Mouse (Mus musculus) hindbrain, embryonic 13.5 days (tissue): ENCODE results near the gene Pfkp. TPM values are rescaled to one million over a fixed set of nuclear protein-coding genes. Genes with fewer than 3 reads are reported as not detected.

Experiments
- ATAC-seq: fragments of 200-750 bp; cut with Nextera tagmentation; 2 replicates; pipeline ENCODE4 v1.8.0; 2017; ENCODE audit warnings: moderate TSS enrichment; ENCODE audit not compliant: low FRiP score
- H3K27ac ChIP-seq: fragments of 300-500 bp; sonication (generic); 2 replicates; pipeline ENCODE4 v1.5.1; 2015; ENCODE audit warnings: inconsistent platforms, mild to moderate bottlenecking, moderate library complexity
- H3K27me3 ChIP-seq: fragments of 300-500 bp; sonication (generic); 2 replicates; pipeline ENCODE4 v1.6.1; 2015; ENCODE audit warnings: mild to moderate bottlenecking, inconsistent platforms
- H3K36me3 ChIP-seq: fragments of 300-500 bp; sonication (generic); 2 replicates; pipeline ENCODE4 v1.6.1; 2015; ENCODE audit warnings: mild to moderate bottlenecking, inconsistent platforms
- H3K4me1 ChIP-seq: fragments of 300-500 bp; sonication (generic); replicated peaks from 2 replicates; pipeline ENCODE4 v1.6.1; 2015; ENCODE audit warnings: inconsistent platforms
- H3K4me2 ChIP-seq: fragments of 300-500 bp; sonication (generic); 2 replicates; pipeline ENCODE4 v1.6.1; 2015; ENCODE audit warnings: inconsistent platforms, mild to moderate bottlenecking, moderate library complexity
- H3K4me3 ChIP-seq: fragments of 300-500 bp; sonication (generic); 2 replicates; pipeline ENCODE4 v1.5.1; 2015; ENCODE audit warnings: mild to moderate bottlenecking, inconsistent platforms
- H3K9ac ChIP-seq: fragments of 300-500 bp; sonication (generic); 2 replicates; pipeline ENCODE4 v1.6.1; 2015; ENCODE audit warnings: mild to moderate bottlenecking, inconsistent platforms
- H3K9me3 ChIP-seq: fragments of 300-500 bp; sonication (generic); 2 replicates; pipeline ENCODE4 v1.6.1; 2016; ENCODE audit warnings: inconsistent platforms
- WGBS: fragments of 180-500 bp; shearing (Covaris S2); methylation state at CpG from one replicate; pipeline ENCODE4 v1.1.7; 2015; 5-methylcytosine and 5-hydroxymethylcytosine counted together
- polyA plus RNA-seq: library from polyadenylated mRNA; unstranded; fragments of >200 nt; fragmentation: Nextera tagmentation; extraction: Ambion mirVana; gene quantifications from 2 replicates; pipeline ENCODE4 v1.2.1, GENCODE M21; 2015

Gene Pfkp
- polyA plus RNA-seq: 213 and 231 TPM in 2 replicates

GRCm38 (mm10) chr13:6648669-6649233 is at the start of gene Pfkp:
TSS of gene Pfkp (minus strand) at chr13:6648777.
- Histone ChIP-seq H3K4me2 (peak within 1 kb of the TSS; percentile 96), H3K27ac (peak within 1 kb of the TSS; percentile 75), H3K27me3 (0 out of 2 replicates have a peak, but pooled peaks cover 3% of the 10 kb centered on the region), H3K9me3 (no peaks in the 10 kb centered on the region), H3K4me1 (peaks cover 19% of the 10 kb centered on the region), H3K36me3 (no peaks in the 10 kb centered on the region), H3K4me3 (peak within 1 kb of the TSS; percentile 63), H3K9ac (peak within 1 kb of the TSS; percentile 79)
- peak; percentile 95 for ATAC-seq
- 2% methylated on average over 34 of the region's 34 CpGs for WGBS

GRCm38 (mm10) chr13:6690607-6691006 is 42.0 kb upstream of the Pfkp start:
- Histone ChIP-seq H3K4me1 (no peaks in the 10 kb centered on the region), H3K4me3 (no peak overlapping the region), H3K4me2 (no peak overlapping the region), H3K9ac (no peak overlapping the region), H3K27ac (no peak overlapping the region), H3K27me3 (no peaks in the 10 kb centered on the region), H3K9me3 (no peaks in the 10 kb centered on the region), H3K36me3 (no peaks in the 10 kb centered on the region)
- 0 out of 2 replicates have a peak, but pooled peaks have one; percentile 24 for ATAC-seq
- 81% methylated on average over 3 of the region's 3 CpGs for WGBS

GRCm38 (mm10) chr13:6689962-6690361 is 41.4 kb upstream of the Pfkp start:
- 0 out of 2 replicates have a peak, but pooled peaks have one; percentile 17 for ATAC-seq
- H3K36me3 ChIP-seq: no peaks in the 10 kb centered on the region

GRCm38 (mm10) chr13:6688790-6689433 is 40.3 kb upstream of the Pfkp start:
- 53% methylated on average over 7 of the region's 7 CpGs for WGBS
- no peak overlapping the region for H3K4me3 ChIP-seq
- H3K9ac ChIP-seq: no peak overlapping the region
- H3K4me2 ChIP-seq: no peak overlapping the region
- ATAC-seq: no peak
- H3K27ac ChIP-seq: no peak overlapping the region
- H3K27me3 ChIP-seq: no peaks in the 10 kb centered on the region
- no peaks in the 10 kb centered on the region for H3K36me3 ChIP-seq
- H3K9me3 ChIP-seq: no peaks in the 10 kb centered on the region
- H3K4me1 ChIP-seq: no peaks in the 10 kb centered on the region

More at GRCm38 (mm10) chr13:6689962-6690361, 41.4 kb upstream of the Pfkp start:
- Histone ChIP-seq H3K27me3 (no peaks in the 10 kb centered on the region), H3K9me3 (no peaks in the 10 kb centered on the region), H3K4me1 (no peaks in the 10 kb centered on the region), H3K9ac (no peak overlapping the region), H3K4me2 (no peak overlapping the region), H3K4me3 (no peak overlapping the region), H3K27ac (no peak overlapping the region)
- WGBS: 69% methylated on average over 4 of the region's 4 CpGs

- WGBS: 79% methylated on average over 4 of the region's 4 CpGs
- H3K27ac ChIP-seq: no peak overlapping the region
- H3K4me3 ChIP-seq: no peak overlapping the region
- ATAC-seq: no peak
- H3K36me3 ChIP-seq: no peaks in the 10 kb centered on the region
- no peaks in the 10 kb centered on the region for H3K4me1 ChIP-seq
- H3K4me2 ChIP-seq: no peak overlapping the region
- H3K27me3 ChIP-seq: no peaks in the 10 kb centered on the region
- H3K9ac ChIP-seq: no peak overlapping the region
- H3K9me3 ChIP-seq: no peaks in the 10 kb centered on the region
Measured at GRCm38 (mm10) chr13:6666887-6667286, 18.3 kb upstream of the Pfkp start.

- ATAC-seq: no peak
- Histone ChIP-seq H3K9ac (no peak overlapping the region), H3K4me1 (no peaks in the 10 kb centered on the region), H3K4me3 (no peak overlapping the region), H3K27me3 (no peaks in the 10 kb centered on the region), H3K9me3 (no peaks in the 10 kb centered on the region), H3K4me2 (no peak overlapping the region), H3K36me3 (no peaks in the 10 kb centered on the region), H3K27ac (no peak overlapping the region)
- WGBS: 93% methylated on average over 1 of the region's 1 CpGs
Measured at GRCm38 (mm10) chr13:6665506-6665905, 16.9 kb upstream of the Pfkp start.

- no peak overlapping the region for H3K27ac ChIP-seq
- H3K9me3 ChIP-seq: no peaks in the 10 kb centered on the region
- ATAC-seq: no peak
- no peaks in the 10 kb centered on the region for H3K36me3 ChIP-seq
- H3K4me1 ChIP-seq: no peaks in the 10 kb centered on the region
- H3K9ac ChIP-seq: no peak overlapping the region
- H3K4me3 ChIP-seq: no peak overlapping the region
- no peak overlapping the region for H3K4me2 ChIP-seq
- no peaks in the 10 kb centered on the region for H3K27me3 ChIP-seq
- WGBS: 51% methylated on average over 5 of the region's 5 CpGs
Measured at GRCm38 (mm10) chr13:6664216-6664615, 15.6 kb upstream of the Pfkp start.

- Histone ChIP-seq H3K4me3 (no peak overlapping the region), H3K9ac (no peak overlapping the region), H3K4me2 (no peak overlapping the region), H3K9me3 (no peaks in the 10 kb centered on the region), H3K36me3 (no peaks in the 10 kb centered on the region), H3K4me1 (no peaks in the 10 kb centered on the region), H3K27ac (no peak overlapping the region), H3K27me3 (no peaks in the 10 kb centered on the region)
- no peak for ATAC-seq
- 86% methylated on average over 6 of the region's 6 CpGs for WGBS
Measured at GRCm38 (mm10) chr13:6659314-6659713, 10.7 kb upstream of the Pfkp start.

- Histone ChIP-seq H3K27me3 (no peaks in the 10 kb centered on the region), H3K4me3 (no peak overlapping the region), H3K9me3 (no peaks in the 10 kb centered on the region), H3K27ac (no peak overlapping the region), H3K4me1 (no peaks in the 10 kb centered on the region), H3K4me2 (no peak overlapping the region), H3K9ac (no peak overlapping the region), H3K36me3 (no peaks in the 10 kb centered on the region)
- WGBS: 84% methylated on average over 2 of the region's 2 CpGs
- ATAC-seq: no peak
Measured at GRCm38 (mm10) chr13:6657300-6657699, 8.7 kb upstream of the Pfkp start.

- peaks cover 19% of the 10 kb centered on the region for H3K4me1 ChIP-seq
- no peak overlapping the region for H3K4me2 ChIP-seq
- H3K27ac ChIP-seq: no peak overlapping the region
- H3K9ac ChIP-seq: no peak overlapping the region
- H3K27me3 ChIP-seq: 0 out of 2 replicates have a peak, but pooled peaks cover 3% of the 10 kb centered on the region
- no peak for ATAC-seq
- no peak overlapping the region for H3K4me3 ChIP-seq
- no peaks in the 10 kb centered on the region for H3K36me3 ChIP-seq
- no peaks in the 10 kb centered on the region for H3K9me3 ChIP-seq
- WGBS: 71% methylated on average over 3 of the region's 3 CpGs
Measured at GRCm38 (mm10) chr13:6649542-6649941, 965 bp upstream of the Pfkp start.

- Histone ChIP-seq H3K9ac (peak overlapping the region; percentile 79), H3K4me3 (peak overlapping the region; percentile 63), H3K9me3 (no peaks in the 10 kb centered on the region), H3K27me3 (0 out of 2 replicates have a peak, but pooled peaks cover 3% of the 10 kb centered on the region), H3K4me1 (peaks cover 19% of the 10 kb centered on the region), H3K36me3 (no peaks in the 10 kb centered on the region), H3K27ac (peak overlapping the region; percentile 75), H3K4me2 (peak overlapping the region; percentile 96)
- under 1% methylated on average over 28 of the region's 28 CpGs for WGBS
- peak; percentile 44 for ATAC-seq
Measured at GRCm38 (mm10) chr13:6647992-6648668, 447 bp downstream of the Pfkp start.
